Mouse (Mus musculus) heart, postnatal 25 days (tissue): Measurements from ENCODE around the gene Tspan5. TPM values are rescaled to one million over a fixed set of nuclear protein-coding genes. Genes with fewer than 3 reads are reported as not detected.

ENCODE experiments used
- DNase-seq: peaks from one replicate; pipeline ENCODE4 v3.0.0; 2022; ENCODE audit warnings: low spot score
- intact Hi-C: fragments of 180-260 bp; cut with DNase I; formaldehyde crosslinking; loops from one replicate; pipeline ENCODE4 v1.15.1; 2025
- total RNA-seq, 2 experiments: library from RNA; stranded (reverse); gene quantifications; 2 replicates each; pipeline ENCODE4 v1.2.3; 2021

The Tspan5 gene
- total RNA-seq = 1 to 10 TPM; 7.2 to 8.6 TPM

- intact Hi-C loops = loop anchor here (2.0 to 5.0 kb wide), 3 partner anchors 60 to 165 kb away; no protein-coding TSS in a partner anchor
- DNase-seq = peak; percentile 55
Measured at GRCm38 (mm10) chr3:138741649-138742565, at the start of gene Tspan5. Tspan5 (plus strand) TSS chr3:138742195.

GRCm38 (mm10) chr3:138692302-138692701 is 49.7 kb upstream of the Tspan5 start:
- DNase-seq = no peak
- intact Hi-C loops = no loop called here

GRCm38 (mm10) chr3:138703399-138703798 is 38.6 kb upstream of the Tspan5 start:
- intact Hi-C loops = no loop called here
- no peak for DNase-seq

GRCm38 (mm10) chr3:138704469-138704868 is 37.5 kb upstream of the Tspan5 start:
- intact Hi-C loops = no loop called here
- DNase-seq = no peak

GRCm38 (mm10) chr3:138705875-138706274 is 36.1 kb upstream of the Tspan5 start:
- DNase-seq = no peak
- intact Hi-C loops = no loop called here

- DNase-seq = no peak
- intact Hi-C loops = no loop called here
Measured at GRCm38 (mm10) chr3:138709183-138709582, 32.8 kb upstream of the Tspan5 start.

- no peak for DNase-seq
- intact Hi-C loops = no loop called here
Measured at GRCm38 (mm10) chr3:138711971-138712370, 30.0 kb upstream of the Tspan5 start.

- intact Hi-C loops = no loop called here
- no peak for DNase-seq
Measured at GRCm38 (mm10) chr3:138712452-138713140, 29.4 kb upstream of the Tspan5 start.

- no peak for DNase-seq
- intact Hi-C loops = no loop called here
Measured at GRCm38 (mm10) chr3:138713141-138713540, 28.9 kb upstream of the Tspan5 start.

GRCm38 (mm10) chr3:138714788-138715187 is 27.2 kb upstream of the Tspan5 start:
- DNase-seq = no peak
- intact Hi-C loops = no loop called here

- intact Hi-C loops = no loop called here
- no peak for DNase-seq
Measured at GRCm38 (mm10) chr3:138715212-138715611, 26.8 kb upstream of the Tspan5 start.

GRCm38 (mm10) chr3:138717040-138717439 is 25.0 kb upstream of the Tspan5 start:
- intact Hi-C loops = no loop called here
- DNase-seq = no peak

- intact Hi-C loops = no loop called here
- DNase-seq = no peak
Measured at GRCm38 (mm10) chr3:138722152-138722551, 19.8 kb upstream of the Tspan5 start.

- intact Hi-C loops = no loop called here
- DNase-seq = no peak
Measured at GRCm38 (mm10) chr3:138727571-138727970, 14.4 kb upstream of the Tspan5 start.

- no peak for DNase-seq
- intact Hi-C loops = no loop called here
Measured at GRCm38 (mm10) chr3:138728840-138729239, 13.2 kb upstream of the Tspan5 start.

- intact Hi-C loops = no loop called here
- no peak for DNase-seq
Measured at GRCm38 (mm10) chr3:138730812-138731211, 11.2 kb upstream of the Tspan5 start.

GRCm38 (mm10) chr3:138735760-138736159 is 6.2 kb upstream of the Tspan5 start:
- intact Hi-C loops = no loop called here
- no peak for DNase-seq

- intact Hi-C loops = no loop called here
- no peak for DNase-seq
Measured at GRCm38 (mm10) chr3:138739150-138739700, 2.8 kb upstream of the Tspan5 start.

GRCm38 (mm10) chr3:138740291-138740690 is 1.7 kb upstream of the Tspan5 start:
- intact Hi-C loops = loop anchor here (5.0 kb wide), 2 partner anchors 62 to 167 kb away; no protein-coding TSS in a partner anchor
- no peak for DNase-seq

GRCm38 (mm10) chr3:138740843-138741540 is 1.0 kb upstream of the Tspan5 start:
- no peak for DNase-seq
- intact Hi-C loops = loop anchor here (5.0 kb wide), 2 partner anchors 61 to 166 kb away; no protein-coding TSS in a partner anchor
